Mouse (Mus musculus) ES-E14 (cell line): ENCODE results near the gene Podnl1. TPM values are rescaled to one million over a fixed set of nuclear protein-coding genes. Genes with fewer than 3 reads are reported as not detected.

ENCODE experiments used
- DNase-seq: peaks from one replicate; pipeline ENCODE4 v3.0.0-alpha.2; 2013; ENCODE audit warnings: low read depth, low spot score
- H3K27ac ChIP-seq: 2 replicates; pipeline ENCODE4 v1.5.1; 2012; ENCODE audit warnings: low read depth, mild to moderate bottlenecking, low read length, moderate library complexity, mixed read lengths; ENCODE audit not compliant: poor library complexity, insufficient read depth, severe bottlenecking
- H3K36me3 ChIP-seq: 2 replicates; pipeline ENCODE4 v1.6.1; 2012; ENCODE audit warnings: mild to moderate bottlenecking, low read length, moderate library complexity, mixed read lengths; ENCODE audit not compliant: control insufficient read depth, poor library complexity, insufficient read depth, severe bottlenecking
- H3K4me1 ChIP-seq, 2 experiments: fragments of 150-350 bp in 1 of 2; sonication (generic) in 1 of 2; 2 replicates each; pipeline ENCODE4 v1.6.1; 2012; ENCODE audit warnings: low read length in 2 of 2, mild to moderate bottlenecking in 1 of 2, mixed read lengths in 1 of 2; ENCODE audit not compliant: control insufficient read depth in 2 of 2, insufficient read depth in 2 of 2, poor library complexity in 1 of 2
- H3K4me3 ChIP-seq, 2 experiments: fragments of 150-350 bp in 1 of 2; sonication (generic) in 1 of 2; 2 replicates each; pipeline ENCODE4 v1.5.1; 2012; ENCODE audit warnings: low read length in 2 of 2, low read depth in 1 of 2, mild to moderate bottlenecking in 1 of 2, mixed read lengths in 1 of 2; ENCODE audit not compliant: insufficient read depth in 1 of 2, poor library complexity in 1 of 2, severe bottlenecking in 1 of 2
- H3K9ac ChIP-seq: 2 replicates; pipeline ENCODE4 v1.6.1; 2012; ENCODE audit warnings: low read depth, mild to moderate bottlenecking, low read length, mixed read lengths; ENCODE audit not compliant: poor library complexity, insufficient read depth, severe bottlenecking
- H3K9me3 ChIP-seq: fragments of 150-350 bp; sonication (generic); 2 replicates; pipeline ENCODE4 v1.6.1; 2012; ENCODE audit warnings: low read depth, mild to moderate bottlenecking, low read length; ENCODE audit not compliant: control insufficient read depth, insufficient read depth
- CHD2 ChIP-seq: IDR thresholded peaks from 2 replicates; pipeline ENCODE4 v1.6.1; 2014; ENCODE audit warnings: mild to moderate bottlenecking, low read depth, low read length, inconsistent platforms
- HCFC1 ChIP-seq: IDR thresholded peaks from 2 replicates; pipeline ENCODE4 v1.6.1; 2012; ENCODE audit warnings: low read length, inconsistent platforms, borderline replicate concordance; ENCODE audit not compliant: insufficient read depth
- MAFK ChIP-seq: IDR thresholded peaks from 2 replicates; pipeline ENCODE4 v1.6.1; 2014; ENCODE audit warnings: mild to moderate bottlenecking, low read depth, low read length, inconsistent platforms; ENCODE audit not compliant: insufficient read depth
- ZC3H11A ChIP-seq: IDR thresholded peaks from 2 replicates; pipeline ENCODE4 v1.6.1; 2012; ENCODE audit warnings: low read depth, mild to moderate bottlenecking, inconsistent platforms, low read length, borderline replicate concordance
- ZNF384 ChIP-seq: IDR thresholded peaks from 2 replicates; pipeline ENCODE4 v1.6.1; 2012; ENCODE audit warnings: low read depth, low read length, inconsistent platforms
- in situ Hi-C, 2 experiments: fragments of 600-800 bp; cut with MboI; formaldehyde crosslinking; loops; one replicate each; pipeline ENCODE4 v1.15.1; 2025; ENCODE audit warnings: low sequenced_read_pairs in 2 of 2, inconsistent platforms in 1 of 2; ENCODE audit not compliant: unreplicated experiment in 2 of 2
- total RNA-seq: library from RNA; depleted of rRNA; stranded (reverse); fragments of 300-350 nt; gene quantifications from 2 replicates; pipeline ENCODE4 v1.2.3, GENCODE M21; 2012

The Podnl1 gene
- total RNA-seq, 1 experiment, result 1.5 TPM

DNA sequence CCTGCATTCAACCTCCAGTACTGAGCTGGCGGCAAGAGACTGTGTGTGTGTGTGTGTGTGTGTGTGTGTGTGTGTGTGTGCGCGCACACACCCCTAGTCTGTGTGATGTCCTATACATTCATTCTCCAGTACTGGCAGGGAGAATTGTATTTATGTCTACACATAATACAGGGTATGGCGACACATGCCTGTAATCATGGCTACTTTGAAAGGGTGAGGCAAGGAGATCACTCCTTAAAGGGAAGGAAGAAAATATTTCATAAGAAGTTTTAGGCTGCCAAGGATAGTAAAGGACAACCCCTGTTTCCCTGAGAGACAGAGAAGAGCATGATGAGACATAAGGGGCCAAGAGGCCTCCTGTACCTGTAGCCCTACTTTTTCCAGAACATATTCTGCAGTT is 31.8 kb downstream of the Podnl1 start:
- no peak overlapping the region for H3K9ac ChIP-seq
- no peak for TF ChIP-seq MAFK
- no peak for TF ChIP-seq ZNF384
- TF ChIP-seq ZC3H11A, result no peak
- no peak for TF ChIP-seq CHD2
- TF ChIP-seq HCFC1, result no peak
- H3K9me3 ChIP-seq, result no peaks in the 10 kb centered on the region
- 0 out of 2 replicates have a peak, but pooled peaks cover 1% of the 10 kb centered on the region for H3K36me3 ChIP-seq
- DNase-seq, result no peak
- no peaks in the 10 kb centered on the region for H3K4me1 ChIP-seq
- H3K27ac ChIP-seq, result no peak overlapping the region
- no peak overlapping the region for H3K4me3 ChIP-seq
- in situ Hi-C loops, result no loop called here

DNA sequence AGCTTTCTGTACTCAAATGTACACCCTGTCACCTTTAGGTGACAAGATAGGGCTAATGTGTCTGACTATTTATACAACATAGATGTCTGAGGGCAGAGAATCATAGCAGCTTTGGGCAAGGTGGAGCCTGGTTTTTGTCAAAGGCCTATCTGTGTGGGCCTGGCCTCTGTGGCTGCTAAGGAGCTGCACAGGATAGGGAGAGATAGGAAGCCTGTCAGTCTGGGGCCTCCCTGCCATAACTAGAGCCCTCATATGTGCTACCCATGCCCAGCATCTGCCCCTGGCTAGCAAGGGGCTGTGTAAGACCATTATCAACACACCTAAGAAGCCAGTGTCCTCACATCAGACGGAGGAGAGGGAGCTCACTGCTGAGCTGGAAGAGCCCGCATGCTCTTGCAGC is 41.9 kb downstream of the Podnl1 start:
- DNase-seq, result no peak
- in situ Hi-C loops, result no loop called here
- H3K9ac ChIP-seq, result no peak overlapping the region
- no peak overlapping the region for H3K4me3 ChIP-seq
- no peak for TF ChIP-seq ZNF384
- no peak for TF ChIP-seq MAFK
- TF ChIP-seq HCFC1, result no peak
- no peak for TF ChIP-seq ZC3H11A
- TF ChIP-seq CHD2, result no peak
- no peak overlapping the region for H3K27ac ChIP-seq
- no peaks in the 10 kb centered on the region for H3K9me3 ChIP-seq
- H3K4me1 ChIP-seq, result peaks cover 0 to 5% of the 10 kb centered on the region in 2 experiments; a peak in 1 of 4 replicates
- H3K36me3 ChIP-seq, result peaks cover 15% of the 10 kb centered on the region

DNA sequence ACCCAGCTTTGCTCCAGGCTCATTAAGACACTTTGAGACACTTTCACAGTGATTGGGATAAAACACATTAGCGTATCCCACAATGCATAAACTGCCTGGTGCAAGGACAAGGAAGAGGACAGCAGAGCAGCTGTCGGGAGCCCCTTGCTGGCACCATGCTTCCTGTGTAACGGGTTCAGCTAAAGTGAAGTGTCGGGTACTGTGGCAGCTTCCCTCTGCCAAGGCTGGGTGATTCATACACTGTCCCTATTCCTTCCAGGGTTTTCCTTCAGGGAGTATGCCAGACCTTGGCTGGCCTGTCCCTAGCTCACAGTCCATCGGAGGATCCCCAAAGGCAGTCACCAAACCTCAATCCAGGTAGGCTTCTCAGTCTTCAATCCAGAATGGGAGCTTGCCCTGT is 44.3 kb downstream of the Podnl1 start:
- no peak overlapping the region for H3K27ac ChIP-seq
- DNase-seq, result no peak
- peaks cover 0 to 6% of the 10 kb centered on the region in 2 experiments; a peak in 1 of 4 replicates for H3K4me1 ChIP-seq
- H3K4me3 ChIP-seq, result no peak overlapping the region
- no peak for TF ChIP-seq ZNF384
- no peak for TF ChIP-seq HCFC1
- no peak for TF ChIP-seq ZC3H11A
- TF ChIP-seq MAFK, result no peak
- TF ChIP-seq CHD2, result no peak
- in situ Hi-C loops, result no loop called here
- H3K9me3 ChIP-seq, result no peaks in the 10 kb centered on the region
- peaks cover 28% of the 10 kb centered on the region for H3K36me3 ChIP-seq
- no peak overlapping the region for H3K9ac ChIP-seq

DNA sequence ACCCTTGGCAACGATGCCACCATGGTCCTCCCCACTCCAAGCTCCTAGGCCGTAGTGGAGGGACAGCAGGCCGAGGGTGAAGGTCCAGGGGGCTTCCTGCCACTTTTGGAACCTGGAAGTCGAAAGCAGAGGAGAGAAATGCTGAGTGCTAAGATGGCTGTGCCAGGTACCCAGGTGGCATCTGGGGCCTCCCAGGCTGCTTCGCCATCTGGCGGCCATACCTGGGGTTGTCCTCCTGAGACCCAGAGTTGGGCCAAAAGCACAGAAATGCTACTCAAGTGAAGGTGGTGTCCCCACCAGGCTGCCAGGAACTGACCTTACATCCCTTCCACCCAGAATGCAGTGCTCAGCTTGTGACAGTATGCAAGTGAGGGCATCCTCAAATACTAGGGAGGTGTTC is 48.1 kb downstream of the Podnl1 start:
- Histone ChIP-seq H3K4me3 (no peak overlapping the region), H3K27ac (no peak overlapping the region), H3K36me3 (peaks cover 29% of the 10 kb centered on the region), H3K9ac (no peak overlapping the region), H3K4me1 (peaks cover 7 to 22% of the 10 kb centered on the region in 2 experiments), H3K9me3 (no peaks in the 10 kb centered on the region)
- in situ Hi-C loops, result no loop called here
- no peak for DNase-seq
- TF ChIP-seq MAFK, result no peak
- no peak for TF ChIP-seq CHD2
- no peak for TF ChIP-seq ZNF384
- no peak for TF ChIP-seq HCFC1
- TF ChIP-seq ZC3H11A, result no peak

DNA sequence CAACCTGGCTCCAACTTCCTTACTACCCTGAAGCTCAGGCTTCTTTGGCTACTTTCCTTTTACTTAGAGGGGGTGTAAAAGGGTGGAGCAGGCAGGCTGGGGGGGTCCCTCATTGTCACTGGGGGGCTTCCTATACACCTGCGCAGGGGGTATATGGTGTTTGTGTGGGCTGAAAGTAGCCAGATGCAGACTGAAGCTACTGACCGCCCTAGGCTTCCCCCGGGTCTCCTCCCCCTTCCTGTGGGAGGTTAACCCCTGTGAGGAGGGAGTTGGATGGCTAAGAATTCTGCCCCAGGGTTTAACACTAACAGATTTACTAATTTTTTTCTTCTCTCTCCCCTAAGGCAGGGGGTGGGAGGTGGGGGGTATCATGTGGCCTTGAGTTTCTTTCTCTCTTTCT is 50.8 kb downstream of the Podnl1 start:
- peak overlapping the region; percentile 7; the same call in 1 of the 2 replicates for H3K9ac ChIP-seq
- TF ChIP-seq HCFC1, result no peak
- TF ChIP-seq CHD2, result no peak
- H3K27ac ChIP-seq, result peak overlapping the region; percentile 14; the same call in 1 of the 2 replicates
- no peak for DNase-seq
- H3K4me3 ChIP-seq, result no peak overlapping the region
- in situ Hi-C loops, result no loop called here
- H3K4me1 ChIP-seq, result peaks cover 18 to 38% of the 10 kb centered on the region in 2 experiments
- no peaks in the 10 kb centered on the region for H3K9me3 ChIP-seq
- peaks cover 25% of the 10 kb centered on the region for H3K36me3 ChIP-seq
